Mouse (Mus musculus) lung, adult 2 months (tissue): Measurements from ENCODE around the gene Sucnr1.

Experiments used
- CTCF ChIP-seq: fragments of 200-500 bp; IDR thresholded peaks from 2 replicates; pipeline ENCODE4 v1.5.1; 2011; ENCODE audit warnings: mild to moderate bottlenecking, low read length, control low read depth; ENCODE audit not compliant: insufficient read depth
- POLR2A ChIP-seq: fragments of 200-500 bp; IDR thresholded peaks from 2 replicates; pipeline ENCODE4 v1.6.1; 2011; ENCODE audit warnings: low read depth, mild to moderate bottlenecking, control low read depth, low read length, borderline replicate concordance; ENCODE audit errors: extremely low read depth

DNA sequence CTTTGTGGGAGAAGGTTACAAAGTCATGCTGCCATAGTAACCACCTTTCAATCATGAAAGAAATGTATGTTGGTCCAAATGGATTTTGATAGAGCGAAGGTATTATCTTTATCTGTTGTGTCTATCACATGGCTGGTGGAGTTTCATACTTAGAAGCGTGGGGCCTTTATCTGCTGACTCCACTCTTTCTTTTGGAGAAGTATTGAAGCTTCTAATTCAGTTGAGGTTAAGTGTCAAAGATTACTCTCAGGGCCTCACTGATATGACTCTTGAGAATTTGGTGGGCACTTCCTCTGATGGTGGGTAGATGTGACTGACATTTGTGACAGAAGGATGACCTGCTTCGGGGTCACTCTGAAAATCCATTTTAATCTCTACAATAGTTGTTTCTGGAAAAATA is 26.1 kb downstream of the Sucnr1 start:
- TF ChIP-seq POLR2A (no peak), CTCF (no peak)
